ENCODE assay signal across 8 mouse cellular contexts in genomic region chr10:60752040-60753020, GRCm38 (mm10). TPM values are rescaled to one million over a fixed set of nuclear protein-coding genes. Genes with fewer than 3 reads are reported as not detected.
DNase-seq lines count a peak whose midpoint lies in the region; ATAC-seq and TF ChIP-seq lines count a peak whose summit lies in the region.

Gene Slc29a3 (minus strand): TSS chr10:60752794.

- peak within 1 kb of the TSS; percentile 60 for H3K4me3 ChIP-seq in hindbrain, embryonic 10.5 days
- peak within 1 kb of the TSS; percentile 44 for H3K4me3 ChIP-seq in lung, postnatal 0 days (ENCODE audit: low read depth, low read length)

- WGBS in hindbrain, embryonic 10.5 days: 7% methylated on average over 41 of the region's 41 CpGs
- WGBS in lung, postnatal 0 days: 9% methylated on average over 36 of the region's 41 CpGs

- H3K9me3 ChIP-seq in hindbrain, embryonic 10.5 days: no peaks in the 10 kb centered on the region; the same call in 1 of the 2 replicates
- H3K9me3 ChIP-seq in lung, postnatal 0 days (ENCODE audit: low read length): no peaks in the 10 kb centered on the region

- peak; percentile 75 for TF ChIP-seq CTCF in lung, postnatal 0 days (IDR thresholded peaks at IDR 0.05)

- H3K27me3 ChIP-seq in hindbrain, embryonic 10.5 days (ENCODE audit: insufficient read depth, poor library complexity, severe bottlenecking): no peaks in the 10 kb centered on the region
- no peaks in the 10 kb centered on the region for H3K27me3 ChIP-seq in lung, postnatal 0 days (replicated peaks; ENCODE audit: insufficient read depth, low read length)

- peak within 1 kb of the TSS; percentile 80 for H3K4me2 ChIP-seq in lung, postnatal 0 days (replicated peaks; ENCODE audit: low read depth, low read length)

- H3K9ac ChIP-seq in lung, postnatal 0 days (replicated peaks; ENCODE audit: low read depth): peak within 1 kb of the TSS; percentile 47

- H3K36me3 ChIP-seq in hindbrain, embryonic 10.5 days: peaks cover 5% of the 10 kb centered on the region; the same call in 1 of the 2 replicates
- no peaks in the 10 kb centered on the region for H3K36me3 ChIP-seq in lung, postnatal 0 days (ENCODE audit: insufficient read depth, low read length)

- peak; percentile 98 for DNase-seq in MN1 (ENCODE audit: low spot score)
- peak; percentile 89 for DNase-seq in cerebellum, adult 9-10 months
- peak; percentile 97 for DNase-seq in hindbrain, embryonic 10.5 days (ENCODE audit: low spot score)
- peak; percentile 95 for DNase-seq in layer of hippocampus, adult 9-11 months
- peak; percentile 96 for DNase-seq in lung, postnatal 0 days (ENCODE audit: low spot score)
- DNase-seq in ovary, postnatal 14 days (ENCODE audit: low spot score): peak; percentile 98
- DNase-seq in thymus, postnatal 14 days: peak; percentile 99

- peak; percentile 97 for ATAC-seq in frontal cortex, adult (ENCODE audit: low TSS enrichment)
- peak; percentile 99 for ATAC-seq in lung, postnatal 0 days

- TF ChIP-seq EP300 in lung, postnatal 0 days (IDR thresholded peaks at IDR 0.05): no peak

- peaks cover 43% of the 10 kb centered on the region for H3K4me1 ChIP-seq in hindbrain, embryonic 10.5 days (replicated peaks)
- peaks cover 8% of the 10 kb centered on the region; the same call in 1 of the 2 replicates for H3K4me1 ChIP-seq in lung, postnatal 0 days (ENCODE audit: insufficient read depth, low read depth, low read length)

- H3K27ac ChIP-seq in hindbrain, embryonic 10.5 days: peak within 1 kb of the TSS; percentile 91
- peak within 1 kb of the TSS; percentile 55 for H3K27ac ChIP-seq in lung, postnatal 0 days (ENCODE audit: low read length)

RNA-seq across cellular contexts. Expression of gene Slc29a3, which starts in this region (rescaled TPM):
- 9.4 and 11.8 TPM in 2 replicates for polyA plus RNA-seq in hindbrain, embryonic 10.5 days (2016; fragmentation: Nextera tagmentation; extraction: Ambion mirVana)
- polyA plus RNA-seq in lung, postnatal 0 days (2015; fragmentation: Nextera tagmentation; extraction: Ambion mirVana): 9.3 and 9.8 TPM in 2 replicates

Comparison
In these comparisons a context has a peak if more than half of its experiments do, and no peak if none do; other contexts are left out.
1. Peak in every context shown above with its lines: DNase-seq, ATAC-seq, H3K4me3 ChIP-seq and H3K27ac ChIP-seq.